Mouse (Mus musculus) limb, embryonic 10.5 days (tissue): ENCODE results near the gene Tnnt2. TPM values are rescaled to one million over a fixed set of nuclear protein-coding genes. Genes with fewer than 3 reads are reported as not detected.

Experiments used
- DNase-seq: peaks from one replicate; pipeline ENCODE4 v3.0.0-alpha.2; 2017; ENCODE audit warnings: low spot score
- H3K27ac ChIP-seq: fragments of 300-500 bp; sonication (generic); 2 replicates; pipeline ENCODE4 v1.5.1; 2016; ENCODE audit warnings: mild to moderate bottlenecking
- H3K27me3 ChIP-seq: fragments of 300-500 bp; sonication (generic); 2 replicates; pipeline ENCODE4 v1.6.1; 2016; ENCODE audit warnings: low read depth, mild to moderate bottlenecking; ENCODE audit not compliant: poor library complexity, severe bottlenecking
- H3K36me3 ChIP-seq: fragments of 300-500 bp; sonication (generic); 2 replicates; pipeline ENCODE4 v1.6.1; 2016; ENCODE audit warnings: mild to moderate bottlenecking, moderate library complexity
- H3K4me1 ChIP-seq: fragments of 300-500 bp; sonication (generic); 2 replicates; pipeline ENCODE4 v1.6.1; 2016
- H3K4me3 ChIP-seq: fragments of 300-500 bp; sonication (generic); 2 replicates; pipeline ENCODE4 v1.5.1; 2016; ENCODE audit warnings: mild to moderate bottlenecking, moderate library complexity
- H3K9me3 ChIP-seq: fragments of 300-500 bp; sonication (generic); replicated peaks from 2 replicates; pipeline ENCODE4 v1.6.1; 2016; ENCODE audit warnings: mild to moderate bottlenecking
- WGBS: fragments of 180-500 bp; shearing (Covaris S2); methylation state at CpG from one replicate; pipeline ENCODE4 v1.1.7; 2016; 5-methylcytosine and 5-hydroxymethylcytosine counted together
- polyA plus RNA-seq: library from polyadenylated mRNA; unstranded; fragments of >200 nt; fragmentation: Nextera tagmentation; extraction: Ambion mirVana; gene quantifications from 2 replicates; pipeline ENCODE4 v1.2.1, GENCODE M21; 2016

Gene Tnnt2
- polyA plus RNA-seq, 1 experiment from 2014 or later: 4.0 TPM

GRCm38 (mm10) chr1:135810180-135810579 lies 26.0 kb upstream of the Tnnt2 start:
- WGBS: 50% methylated on average over 2 of the region's 2 CpGs
- Histone ChIP-seq H3K36me3 (no peaks in the 10 kb centered on the region), H3K27me3 (peaks cover 8% of the 10 kb centered on the region; the same call in 1 of the 2 replicates), H3K4me3 (no peak overlapping the region), H3K9me3 (no peaks in the 10 kb centered on the region), H3K27ac (no peak overlapping the region), H3K4me1 (peaks cover 31% of the 10 kb centered on the region)
- DNase-seq: no peak

- Histone ChIP-seq H3K4me1 (peaks cover 31% of the 10 kb centered on the region), H3K9me3 (no peaks in the 10 kb centered on the region), H3K4me3 (no peak overlapping the region), H3K27me3 (peaks cover 13% of the 10 kb centered on the region; the same call in 1 of the 2 replicates), H3K27ac (no peak overlapping the region), H3K36me3 (no peaks in the 10 kb centered on the region)
- peak; percentile 92 for DNase-seq
- 32% methylated on average over 7 of the region's 7 CpGs for WGBS
Observed at GRCm38 (mm10) chr1:135811016-135811646, 25.0 kb upstream of the Tnnt2 start.

GRCm38 (mm10) chr1:135812205-135812604 lies 23.9 kb upstream of the Tnnt2 start:
- DNase-seq: no peak
- H3K9me3 ChIP-seq: no peaks in the 10 kb centered on the region
- H3K4me3 ChIP-seq: no peak overlapping the region
- no peak overlapping the region for H3K27ac ChIP-seq
- peaks cover 28% of the 10 kb centered on the region for H3K4me1 ChIP-seq
- peaks cover 24% of the 10 kb centered on the region for H3K27me3 ChIP-seq
- H3K36me3 ChIP-seq: no peaks in the 10 kb centered on the region
- WGBS: 82% methylated on average over 3 of the region's 3 CpGs

GRCm38 (mm10) chr1:135812618-135813017 lies 23.5 kb upstream of the Tnnt2 start:
- 58% methylated on average over 2 of the region's 2 CpGs for WGBS
- 0 out of 2 replicates have a peak overlapping the region, but pooled peaks have one; percentile 7 for H3K27ac ChIP-seq
- H3K9me3 ChIP-seq: no peaks in the 10 kb centered on the region
- H3K4me3 ChIP-seq: no peak overlapping the region
- peaks cover 24% of the 10 kb centered on the region for H3K4me1 ChIP-seq
- no peaks in the 10 kb centered on the region for H3K36me3 ChIP-seq
- H3K27me3 ChIP-seq: peaks cover 28% of the 10 kb centered on the region
- DNase-seq: no peak

- Histone ChIP-seq H3K4me3 (no peak overlapping the region), H3K36me3 (no peaks in the 10 kb centered on the region), H3K27ac (0 out of 2 replicates have a peak overlapping the region, but pooled peaks have one; percentile 7), H3K27me3 (peaks cover 29% of the 10 kb centered on the region), H3K9me3 (no peaks in the 10 kb centered on the region), H3K4me1 (peaks cover 22% of the 10 kb centered on the region)
- 78% methylated on average over 4 of the region's 4 CpGs for WGBS
- no peak for DNase-seq
Observed at GRCm38 (mm10) chr1:135813071-135813470, 23.1 kb upstream of the Tnnt2 start.

GRCm38 (mm10) chr1:135813687-135814395 lies 22.3 kb upstream of the Tnnt2 start:
- Histone ChIP-seq H3K4me3 (no peak overlapping the region), H3K36me3 (no peaks in the 10 kb centered on the region), H3K4me1 (peaks cover 27% of the 10 kb centered on the region), H3K9me3 (no peaks in the 10 kb centered on the region), H3K27ac (no peak overlapping the region), H3K27me3 (peaks cover 33% of the 10 kb centered on the region)
- 86% methylated on average over 5 of the region's 5 CpGs for WGBS
- DNase-seq: no peak

- H3K27me3 ChIP-seq: peaks cover 39% of the 10 kb centered on the region
Observed at GRCm38 (mm10) chr1:135814531-135814930, 21.6 kb upstream of the Tnnt2 start.

GRCm38 (mm10) chr1:135817595-135817994 lies 18.6 kb upstream of the Tnnt2 start:
- WGBS: 69% methylated on average over 4 of the region's 4 CpGs
- H3K4me1 ChIP-seq: peaks cover 22% of the 10 kb centered on the region
- no peaks in the 10 kb centered on the region for H3K9me3 ChIP-seq
- H3K36me3 ChIP-seq: no peaks in the 10 kb centered on the region
- no peak overlapping the region for H3K27ac ChIP-seq
- no peak for DNase-seq
- H3K4me3 ChIP-seq: no peak overlapping the region
- peaks cover 66% of the 10 kb centered on the region for H3K27me3 ChIP-seq

More at GRCm38 (mm10) chr1:135814531-135814930, 21.6 kb upstream of the Tnnt2 start:
- WGBS: 89% methylated on average over 5 of the region's 5 CpGs
- H3K9me3 ChIP-seq: no peaks in the 10 kb centered on the region
- peaks cover 29% of the 10 kb centered on the region for H3K4me1 ChIP-seq
- no peak overlapping the region for H3K27ac ChIP-seq
- no peak for DNase-seq
- H3K4me3 ChIP-seq: no peak overlapping the region
- no peaks in the 10 kb centered on the region for H3K36me3 ChIP-seq

- peaks cover 69% of the 10 kb centered on the region for H3K27me3 ChIP-seq
- H3K4me3 ChIP-seq: peak within 1 kb of the TSS; percentile 75
- no peaks in the 10 kb centered on the region for H3K36me3 ChIP-seq
- under 1% methylated on average over 63 of the region's 63 CpGs for WGBS
- DNase-seq: peak; percentile 68
- H3K27ac ChIP-seq: peak within 1 kb of the TSS; percentile 85
- H3K4me1 ChIP-seq: peaks cover 21% of the 10 kb centered on the region
- no peaks in the 10 kb centered on the region for H3K9me3 ChIP-seq
Observed at GRCm38 (mm10) chr1:135818481-135819086, 17.6 kb upstream of the Tnnt2 start, which contains the start of gene Lad1. Lad1 (plus strand) TSS chr1:135818598.

GRCm38 (mm10) chr1:135820071-135820470 lies 16.1 kb upstream of the Tnnt2 start:
- Histone ChIP-seq H3K4me1 (peaks cover 21% of the 10 kb centered on the region), H3K9me3 (no peaks in the 10 kb centered on the region), H3K36me3 (no peaks in the 10 kb centered on the region), H3K4me3 (no peak overlapping the region), H3K27ac (no peak overlapping the region), H3K27me3 (peaks cover 69% of the 10 kb centered on the region)
- WGBS: 78% methylated on average over 10 of the region's 10 CpGs
- no peak for DNase-seq

GRCm38 (mm10) chr1:135820736-135821364 lies 15.3 kb upstream of the Tnnt2 start:
- no peaks in the 10 kb centered on the region for H3K36me3 ChIP-seq
- no peaks in the 10 kb centered on the region for H3K9me3 ChIP-seq
- peaks cover 67% of the 10 kb centered on the region for H3K27me3 ChIP-seq
- WGBS: 87% methylated on average over 16 of the region's 16 CpGs
- no peak overlapping the region for H3K4me3 ChIP-seq
- peaks cover 21% of the 10 kb centered on the region for H3K4me1 ChIP-seq
- no peak overlapping the region for H3K27ac ChIP-seq
- DNase-seq: no peak

- peaks cover 57% of the 10 kb centered on the region for H3K27me3 ChIP-seq
- no peak overlapping the region for H3K4me3 ChIP-seq
- H3K9me3 ChIP-seq: no peaks in the 10 kb centered on the region
- H3K27ac ChIP-seq: no peak overlapping the region
- 89% methylated on average over 7 of the region's 7 CpGs for WGBS
- H3K4me1 ChIP-seq: peaks cover 21% of the 10 kb centered on the region
- no peaks in the 10 kb centered on the region for H3K36me3 ChIP-seq
- DNase-seq: no peak
Observed at GRCm38 (mm10) chr1:135821780-135822179, 14.4 kb upstream of the Tnnt2 start.
